Mouse (Mus musculus) urinary bladder, postnatal 10 days (tissue): Measurements from ENCODE around the gene Fa2h.
"Not testable (repeated sequence)": the region's sequence is repeated elsewhere in the genome, so short reads cannot be mapped to it uniquely, and the experiment has no call there.

Experiments used
- DNase-seq: peaks from one replicate; pipeline ENCODE4 v3.0.0; 2022; ENCODE audit warnings: low spot score

The Fa2h gene

GRCm38 (mm10) chr8:111358905-111359304, 34.7 kb downstream of the Fa2h start:
- DNase-seq, result no peak

- no peak for DNase-seq
Observed at GRCm38 (mm10) chr8:111357433-111357832, 36.2 kb downstream of the Fa2h start.

- no peak for DNase-seq
Observed at GRCm38 (mm10) chr8:111353497-111353896, 40.1 kb downstream of the Fa2h start.

- no peak for DNase-seq
Observed at GRCm38 (mm10) chr8:111352289-111352688, 41.3 kb downstream of the Fa2h start.

- DNase-seq, result no peak
Observed at GRCm38 (mm10) chr8:111350577-111350976, 43.0 kb downstream of the Fa2h start.

- DNase-seq, result peak; percentile 37
Observed at GRCm38 (mm10) chr8:111343225-111343624, 50.4 kb downstream of the Fa2h start.

- no peak for DNase-seq
Observed at GRCm38 (mm10) chr8:111340186-111340585, 53.4 kb downstream of the Fa2h start.

- DNase-seq, result no peak
Observed at GRCm38 (mm10) chr8:111338370-111339208, 55.0 kb downstream of the Fa2h start.

- no peak for DNase-seq
Observed at GRCm38 (mm10) chr8:111337890-111338347, 55.7 kb downstream of the Fa2h start, which contains the start of gene Mlkl. TSS of gene Mlkl (minus strand) at chr8:111338177.

- DNase-seq, result no peak
Observed at GRCm38 (mm10) chr8:111337311-111337889, 56.2 kb downstream of the Fa2h start.

GRCm38 (mm10) chr8:111336692-111337091, 56.9 kb downstream of the Fa2h start:
- DNase-seq, result no peak

- DNase-seq, result no peak
Observed at GRCm38 (mm10) chr8:111325222-111325790, 68.3 kb downstream of the Fa2h start.

GRCm38 (mm10) chr8:111314729-111315128, 78.9 kb downstream of the Fa2h start:
- DNase-seq, result no peak

GRCm38 (mm10) chr8:111313961-111314360, 79.7 kb downstream of the Fa2h start:
- DNase-seq, result not testable (repeated sequence)

GRCm38 (mm10) chr8:111312758-111313162, 80.9 kb downstream of the Fa2h start:
- no peak for DNase-seq

GRCm38 (mm10) chr8:111310006-111310405, 83.6 kb downstream of the Fa2h start:
- not testable (repeated sequence) for DNase-seq

- DNase-seq, result no peak
Observed at GRCm38 (mm10) chr8:111305031-111305730, 88.4 kb downstream of the Fa2h start.

- no peak for DNase-seq
Observed at GRCm38 (mm10) chr8:111304359-111304758, 89.3 kb downstream of the Fa2h start.

GRCm38 (mm10) chr8:111303076-111303803, 90.4 kb downstream of the Fa2h start:
- not testable (repeated sequence) for DNase-seq

- no peak for DNase-seq
Observed at GRCm38 (mm10) chr8:111300597-111301546, 92.8 kb downstream of the Fa2h start.
